Mouse (Mus musculus) heart, embryonic 10.5 days (tissue): ENCODE results near the gene Zpbp2. TPM values are rescaled to one million over a fixed set of nuclear protein-coding genes. Genes with fewer than 3 reads are reported as not detected.

Experiments used
- DNase-seq: peaks from one replicate; pipeline ENCODE4 v3.0.0-alpha.2; 2017; ENCODE audit warnings: low spot score
- H3K27ac ChIP-seq: fragments of 300-500 bp; sonication (generic); 2 replicates; pipeline ENCODE4 v1.5.1; 2016; ENCODE audit warnings: mild to moderate bottlenecking
- H3K27me3 ChIP-seq: fragments of 300-500 bp; sonication (generic); 2 replicates; pipeline ENCODE4 v1.6.1; 2016; ENCODE audit warnings: mild to moderate bottlenecking; ENCODE audit not compliant: poor library complexity, insufficient read depth, severe bottlenecking
- H3K36me3 ChIP-seq: fragments of 300-500 bp; sonication (generic); 2 replicates; pipeline ENCODE4 v1.6.1; 2016; ENCODE audit warnings: mild to moderate bottlenecking, moderate library complexity
- H3K4me1 ChIP-seq: fragments of 300-500 bp; sonication (generic); 2 replicates; pipeline ENCODE4 v1.6.1; 2016; ENCODE audit warnings: mild to moderate bottlenecking
- H3K4me3 ChIP-seq: fragments of 300-500 bp; sonication (generic); 2 replicates; pipeline ENCODE4 v1.5.1; 2016; ENCODE audit warnings: mild to moderate bottlenecking, moderate library complexity
- H3K9me3 ChIP-seq: fragments of 300-500 bp; sonication (generic); 2 replicates; pipeline ENCODE4 v1.6.1; 2016; ENCODE audit warnings: mild to moderate bottlenecking, moderate library complexity
- WGBS: fragments of 180-500 bp; shearing (Covaris S2); methylation state at CpG from one replicate; pipeline ENCODE4 v1.1.7; 2016; 5-methylcytosine and 5-hydroxymethylcytosine counted together
- polyA plus RNA-seq: library from polyadenylated mRNA; unstranded; fragments of >200 nt; fragmentation: Nextera tagmentation; extraction: Ambion mirVana; gene quantifications from 2 replicates; pipeline ENCODE4 v1.2.1, GENCODE M21; 2016

Zpbp2 gene
- polyA plus RNA-seq, 1 experiment from 2014 or later = 0.21 TPM

DNA sequence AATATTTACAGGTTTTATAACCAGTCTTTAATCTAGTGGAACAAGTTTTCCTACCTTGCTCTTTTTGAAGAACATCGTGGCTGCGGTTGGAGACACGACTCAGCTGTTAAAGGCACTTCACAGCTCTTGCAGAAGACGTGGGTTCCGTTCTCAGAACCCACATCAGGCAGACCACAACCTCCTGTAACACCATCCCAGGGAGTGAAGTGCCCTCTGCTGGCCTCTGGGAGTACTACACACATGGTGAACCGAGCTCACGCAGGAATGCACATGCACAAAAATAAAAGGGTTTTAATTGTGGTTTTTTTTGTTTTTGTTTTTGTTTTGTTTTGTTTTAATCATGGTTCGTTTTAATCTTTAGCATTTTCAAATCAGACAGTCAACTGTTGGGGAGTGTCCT is 17.4 kb downstream of the Zpbp2 start:
- Histone ChIP-seq H3K36me3 (no peaks in the 10 kb centered on the region), H3K9me3 (no peaks in the 10 kb centered on the region), H3K27me3 (no peaks in the 10 kb centered on the region), H3K4me1 (no peaks in the 10 kb centered on the region), H3K4me3 (no peak overlapping the region), H3K27ac (no peak overlapping the region)
- 84% methylated on average over 8 of the region's 8 CpGs for WGBS
- DNase-seq = no peak

DNA sequence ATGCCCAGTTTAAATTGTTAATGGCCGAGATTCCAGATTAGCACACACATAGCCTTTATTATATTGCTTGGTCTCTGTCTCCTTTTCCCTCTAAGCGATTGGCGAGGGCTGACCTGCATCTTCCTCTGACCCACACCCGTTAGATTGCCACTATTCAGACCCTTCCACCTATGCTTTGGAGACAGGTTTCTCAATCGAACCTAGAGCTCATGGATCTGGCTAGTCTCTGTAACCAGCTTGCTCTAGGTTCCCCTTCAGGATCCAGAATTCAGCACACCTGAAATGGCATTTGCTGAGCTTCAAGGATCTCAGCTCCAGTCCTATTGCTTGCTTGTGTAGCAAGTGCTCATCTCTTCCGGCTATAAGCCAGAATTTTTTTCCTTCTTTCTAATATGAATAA is 18.6 kb downstream of the Zpbp2 start:
- WGBS = 73% methylated on average over 6 of the region's 6 CpGs
- no peaks in the 10 kb centered on the region for H3K27me3 ChIP-seq
- H3K9me3 ChIP-seq = no peaks in the 10 kb centered on the region
- H3K27ac ChIP-seq = no peak overlapping the region
- H3K4me1 ChIP-seq = no peaks in the 10 kb centered on the region
- no peak for DNase-seq
- H3K4me3 ChIP-seq = no peak overlapping the region
- H3K36me3 ChIP-seq = no peaks in the 10 kb centered on the region

DNA sequence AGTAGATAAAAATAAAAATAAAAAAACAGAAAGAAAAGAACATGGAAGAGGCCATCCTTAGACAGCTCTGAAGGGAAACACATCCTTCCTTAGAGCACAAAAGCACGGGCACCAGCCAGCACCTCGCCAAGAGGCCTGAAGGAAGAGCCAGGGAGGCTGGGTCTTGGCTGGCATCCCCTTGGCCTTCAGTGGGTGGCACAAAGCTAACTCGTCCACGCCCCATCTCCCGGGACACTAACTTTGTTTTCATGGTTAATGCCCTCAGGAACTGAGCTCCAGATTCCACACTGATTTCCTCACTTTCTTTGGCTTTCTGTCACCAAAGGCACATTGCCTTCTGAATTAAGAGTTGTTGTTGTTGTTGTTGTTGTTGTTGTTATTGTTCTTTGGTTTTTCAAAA is 26.9 kb downstream of the Zpbp2 start:
- Histone ChIP-seq H3K36me3 (peaks cover 30% of the 10 kb centered on the region), H3K4me3 (no peak overlapping the region), H3K9me3 (no peaks in the 10 kb centered on the region), H3K4me1 (peaks cover 33% of the 10 kb centered on the region), H3K27me3 (no peaks in the 10 kb centered on the region), H3K27ac (no peak overlapping the region)
- WGBS = 84% methylated on average over 5 of the region's 5 CpGs
- no peak for DNase-seq

DNA sequence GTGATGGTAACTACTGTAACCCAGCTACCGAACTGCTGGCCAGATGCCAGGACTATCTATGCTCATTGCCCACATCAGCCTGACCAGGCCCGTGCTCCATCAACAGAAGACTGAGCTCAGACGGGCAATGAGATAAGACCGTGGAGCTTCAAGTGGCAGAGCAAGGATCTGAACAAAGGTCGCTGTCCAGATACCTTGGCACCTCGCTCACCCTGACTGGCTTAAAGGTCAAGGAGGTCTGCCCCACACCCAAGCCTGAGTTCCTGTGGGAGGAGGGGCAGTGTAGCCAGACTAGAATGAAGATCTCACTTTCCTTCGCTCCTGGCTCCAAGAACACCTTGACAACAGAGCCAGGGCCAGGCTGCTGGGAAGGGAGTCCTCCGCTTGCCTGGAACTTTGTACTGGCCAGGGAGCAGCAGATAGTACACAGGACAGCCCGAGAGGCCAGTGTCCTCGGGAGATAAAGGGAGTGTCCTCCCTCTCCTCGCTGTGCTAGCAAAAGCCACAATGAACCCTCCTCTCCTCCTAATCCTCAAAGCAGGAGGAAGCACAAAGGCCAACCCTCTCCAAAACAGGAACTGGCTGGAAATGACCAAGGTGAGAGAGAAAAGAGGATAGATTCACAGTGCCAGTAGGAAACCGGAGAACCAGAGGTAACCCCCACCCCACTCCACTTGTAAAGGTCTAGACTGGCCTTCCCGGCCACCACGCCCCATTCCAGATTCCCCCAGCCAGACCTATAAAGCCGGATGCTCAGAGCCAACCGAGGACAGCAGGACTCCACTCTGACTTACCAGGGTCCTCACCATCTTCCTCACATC is 29.6 kb downstream of the Zpbp2 start:
- peaks cover 44% of the 10 kb centered on the region for H3K36me3 ChIP-seq
- 37% methylated on average over 16 of the region's 16 CpGs for WGBS
- H3K27ac ChIP-seq = peak overlapping the region; percentile 81
- no peaks in the 10 kb centered on the region for H3K27me3 ChIP-seq
- H3K4me3 ChIP-seq = peak overlapping the region; percentile 34
- H3K9me3 ChIP-seq = no peaks in the 10 kb centered on the region
- H3K4me1 ChIP-seq = peaks cover 59% of the 10 kb centered on the region
- peak; percentile 85 for DNase-seq

DNA sequence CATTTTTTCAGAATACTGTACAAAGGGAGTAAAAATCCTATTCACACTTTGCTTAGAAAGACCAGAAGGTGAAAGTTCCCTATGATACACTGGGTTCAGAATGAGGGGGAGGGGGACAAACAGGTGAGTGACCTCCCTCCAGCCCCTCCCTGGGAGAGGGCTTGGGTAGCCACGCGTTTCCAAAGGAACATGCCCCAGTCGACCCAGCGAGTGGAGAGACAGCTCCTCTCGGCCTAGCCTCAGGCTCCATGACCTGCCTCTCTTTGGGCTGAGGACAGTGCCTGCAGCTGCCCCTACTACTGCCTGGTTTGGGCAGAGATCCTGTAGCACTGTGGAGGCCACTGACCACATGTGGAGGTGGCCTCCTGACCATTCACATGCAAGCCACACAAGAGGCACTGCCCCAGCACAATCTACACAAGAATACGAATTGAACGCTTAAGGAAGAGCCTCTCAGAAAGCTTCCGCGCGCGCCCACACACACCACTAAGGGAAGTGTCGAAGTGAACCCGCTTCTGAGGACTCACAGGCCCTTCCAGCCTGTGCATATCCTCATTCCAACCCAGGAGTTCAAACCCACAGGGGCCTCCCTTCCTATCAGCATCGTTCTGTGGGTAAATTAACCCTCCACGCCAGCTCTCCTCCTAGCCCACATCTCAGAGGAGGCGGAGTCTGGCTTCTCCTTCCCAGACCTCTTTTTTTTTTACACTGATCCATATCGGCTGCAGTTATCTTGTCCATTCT is 30.6 kb downstream of the Zpbp2 start:
- Histone ChIP-seq H3K9me3 (no peaks in the 10 kb centered on the region), H3K4me3 (no peak overlapping the region), H3K36me3 (peaks cover 44% of the 10 kb centered on the region), H3K4me1 (peaks cover 68% of the 10 kb centered on the region), H3K27me3 (no peaks in the 10 kb centered on the region), H3K27ac (peak overlapping the region; percentile 81; the same call in 1 of the 2 replicates)
- WGBS = 56% methylated on average over 17 of the region's 17 CpGs
- no peak for DNase-seq

DNA sequence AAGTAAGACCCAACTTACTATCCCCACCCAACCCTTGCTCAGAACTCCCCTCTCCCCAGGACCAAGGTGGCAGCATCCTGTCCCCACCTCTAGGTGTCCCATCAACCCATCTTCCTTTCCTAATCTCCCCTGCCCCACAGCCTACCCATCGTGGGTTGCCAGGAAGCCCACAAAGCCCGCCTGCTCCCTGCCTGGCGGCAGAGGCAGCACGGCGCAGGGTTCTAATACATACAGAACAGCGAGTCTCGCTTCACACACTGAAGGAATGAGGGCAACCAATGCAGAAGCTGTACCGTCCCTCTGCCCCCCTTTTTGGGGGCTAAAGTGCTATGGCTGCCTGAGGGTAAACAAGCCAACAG is 31.1 kb downstream of the Zpbp2 start:
- H3K27me3 ChIP-seq = no peaks in the 10 kb centered on the region
- peaks cover 44% of the 10 kb centered on the region for H3K36me3 ChIP-seq
- DNase-seq = no peak
- peak overlapping the region; percentile 81 for H3K27ac ChIP-seq
- H3K9me3 ChIP-seq = no peaks in the 10 kb centered on the region
- H3K4me3 ChIP-seq = peak overlapping the region; percentile 19
- WGBS = 78% methylated on average over 8 of the region's 8 CpGs
- peaks cover 70% of the 10 kb centered on the region for H3K4me1 ChIP-seq

DNA sequence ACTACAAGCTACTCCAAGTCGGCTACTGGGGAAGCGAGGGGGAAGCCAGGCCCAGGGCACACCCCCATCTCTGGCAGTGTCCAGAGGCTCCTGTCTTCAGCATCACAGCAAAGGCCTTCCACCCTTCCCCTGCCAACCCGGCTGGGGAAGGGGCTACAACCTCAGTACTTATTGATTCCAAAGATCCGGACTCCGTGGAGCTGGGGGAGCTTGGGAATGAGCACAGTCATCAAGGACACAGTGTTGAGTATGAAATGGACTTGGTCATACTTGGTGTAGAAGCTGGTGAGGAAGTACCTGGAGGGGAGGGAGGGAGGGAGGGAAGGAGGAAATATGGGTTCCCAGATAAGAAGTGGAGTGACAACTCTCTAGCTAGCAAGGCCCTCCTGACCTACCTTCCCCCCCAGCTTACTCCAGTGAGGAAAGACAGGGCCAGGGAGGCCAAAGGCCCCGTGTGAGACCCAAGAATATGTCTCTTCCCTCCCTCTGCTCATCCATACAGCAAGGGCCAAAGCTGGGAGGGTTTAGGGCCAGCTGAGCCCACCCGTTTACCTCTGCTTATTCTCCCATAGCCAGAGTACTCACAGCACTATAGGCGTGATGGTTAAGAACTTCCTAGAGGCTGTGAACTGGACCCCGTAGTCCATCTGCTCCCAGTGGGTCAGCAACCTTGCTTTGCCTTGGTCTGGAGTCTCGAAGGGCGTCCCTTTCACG is 31.8 kb downstream of the Zpbp2 start:
- H3K27ac ChIP-seq = peak overlapping the region; percentile 81
- H3K27me3 ChIP-seq = no peaks in the 10 kb centered on the region
- H3K4me1 ChIP-seq = peaks cover 77% of the 10 kb centered on the region
- peaks cover 44% of the 10 kb centered on the region for H3K36me3 ChIP-seq
- peak overlapping the region; percentile 19 for H3K4me3 ChIP-seq
- WGBS = 76% methylated on average over 12 of the region's 12 CpGs
- DNase-seq = peak; percentile 85
- H3K9me3 ChIP-seq = no peaks in the 10 kb centered on the region

DNA sequence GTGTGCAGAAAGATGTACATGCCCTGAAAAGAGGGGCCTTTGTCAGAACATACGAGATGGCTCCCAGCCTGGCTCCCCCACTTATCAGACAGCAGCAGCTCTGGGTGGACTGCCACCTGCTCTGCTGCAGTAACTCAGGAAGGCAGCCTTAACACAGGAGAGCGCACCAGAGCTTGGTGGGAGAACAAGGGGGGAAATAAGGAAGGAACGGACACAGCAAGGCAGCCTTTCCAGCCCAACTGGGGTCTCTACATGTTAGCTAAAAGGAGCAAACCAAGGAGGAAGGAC is 32.3 kb downstream of the Zpbp2 start:
- peaks cover 44% of the 10 kb centered on the region for H3K36me3 ChIP-seq
- H3K27me3 ChIP-seq = no peaks in the 10 kb centered on the region
- peak overlapping the region; percentile 18; the same call in 1 of the 2 replicates for H3K4me3 ChIP-seq
- DNase-seq = peak; percentile 90
- WGBS = 74% methylated on average over 3 of the region's 3 CpGs
- H3K9me3 ChIP-seq = no peaks in the 10 kb centered on the region
- peak overlapping the region; percentile 78 for H3K27ac ChIP-seq
- peaks cover 82% of the 10 kb centered on the region for H3K4me1 ChIP-seq

DNA sequence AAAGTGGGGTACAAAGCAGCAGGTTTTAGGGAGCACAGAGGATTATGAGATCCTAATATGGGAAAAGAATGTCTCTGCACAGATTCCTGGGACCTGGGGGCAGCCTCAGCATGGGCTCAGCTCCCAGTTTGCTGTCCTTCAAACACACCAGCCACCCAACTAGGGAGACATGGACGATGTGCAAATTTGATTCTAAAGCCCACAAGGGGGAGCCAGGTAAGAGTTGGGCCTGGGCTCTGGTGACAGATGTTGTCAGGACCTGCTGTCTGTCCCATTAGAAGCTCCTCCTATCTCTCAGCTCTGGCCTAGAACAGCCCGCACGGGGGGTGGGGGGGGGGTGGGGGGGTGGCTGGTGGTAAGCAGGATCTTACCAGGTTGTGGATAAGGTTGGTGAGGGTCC is 32.7 kb downstream of the Zpbp2 start:
- Histone ChIP-seq H3K27me3 (no peaks in the 10 kb centered on the region), H3K4me3 (0 out of 2 replicates have a peak overlapping the region, but pooled peaks have one; percentile 18), H3K4me1 (peaks cover 86% of the 10 kb centered on the region), H3K9me3 (no peaks in the 10 kb centered on the region), H3K36me3 (peaks cover 44% of the 10 kb centered on the region), H3K27ac (peak overlapping the region; percentile 78)
- no peak for DNase-seq
- 22% methylated on average over 3 of the region's 3 CpGs for WGBS

DNA sequence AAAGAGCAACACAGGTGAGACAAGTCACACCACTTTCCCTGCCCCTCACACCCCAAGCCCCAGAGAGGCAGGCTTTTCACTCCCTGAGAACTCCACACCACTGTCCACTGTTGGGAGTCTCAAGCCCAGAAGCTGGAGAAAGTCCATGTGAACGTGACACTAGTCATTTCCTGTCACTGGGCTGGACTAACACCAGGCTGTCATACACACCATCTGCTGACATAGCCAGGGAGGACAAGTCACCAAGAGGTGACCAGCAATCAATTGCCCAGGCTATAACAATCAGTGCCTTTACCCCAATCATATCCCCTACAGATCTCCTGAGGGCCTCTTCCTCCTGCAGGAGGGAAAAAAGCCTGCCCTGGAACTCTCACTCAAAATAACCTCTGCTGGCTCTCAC is 33.2 kb downstream of the Zpbp2 start:
- Histone ChIP-seq H3K4me1 (peaks cover 92% of the 10 kb centered on the region), H3K36me3 (peaks cover 44% of the 10 kb centered on the region), H3K9me3 (no peaks in the 10 kb centered on the region), H3K27me3 (no peaks in the 10 kb centered on the region), H3K27ac (peak overlapping the region; percentile 78; the same call in 1 of the 2 replicates), H3K4me3 (no peak overlapping the region)
- no peak for DNase-seq
- WGBS = 55% methylated on average over 1 of the region's 1 CpGs

DNA sequence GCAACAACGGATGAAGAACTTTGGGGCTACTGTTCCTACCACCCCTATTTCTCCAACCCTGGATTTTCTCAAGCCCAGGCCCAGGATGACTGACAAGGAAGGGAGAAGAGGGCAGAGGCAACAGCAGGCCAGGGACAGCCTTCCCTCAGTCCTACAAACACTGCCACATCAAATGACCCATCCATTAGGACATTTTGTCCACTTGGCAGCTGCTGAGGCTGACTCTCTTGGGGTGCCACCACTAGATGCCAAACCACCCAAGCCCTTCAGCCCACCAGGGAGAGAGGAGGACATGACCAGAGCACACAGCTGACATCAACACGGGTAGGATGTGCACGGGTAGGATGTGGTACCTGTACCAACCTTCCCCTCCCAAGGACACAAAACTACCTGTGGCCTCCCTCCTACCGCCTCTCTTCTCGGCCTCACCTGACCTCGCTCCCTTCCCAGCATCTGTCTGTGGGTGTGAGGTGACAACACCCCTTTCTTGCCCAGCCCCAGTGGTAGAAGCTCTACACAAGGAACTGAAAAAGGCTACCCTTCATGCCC is 33.8 kb downstream of the Zpbp2 start:
- Histone ChIP-seq H3K36me3 (peaks cover 39% of the 10 kb centered on the region), H3K27me3 (no peaks in the 10 kb centered on the region), H3K9me3 (no peaks in the 10 kb centered on the region), H3K27ac (peak overlapping the region; percentile 78; the same call in 1 of the 2 replicates), H3K4me1 (peaks cover 95% of the 10 kb centered on the region), H3K4me3 (peak overlapping the region; percentile 97; the same call in 1 of the 2 replicates)
- whole genome bisulfite sequencing = 90% methylated on average over 6 of the region's 6 CpGs
- no peak for DNase-seq

DNA sequence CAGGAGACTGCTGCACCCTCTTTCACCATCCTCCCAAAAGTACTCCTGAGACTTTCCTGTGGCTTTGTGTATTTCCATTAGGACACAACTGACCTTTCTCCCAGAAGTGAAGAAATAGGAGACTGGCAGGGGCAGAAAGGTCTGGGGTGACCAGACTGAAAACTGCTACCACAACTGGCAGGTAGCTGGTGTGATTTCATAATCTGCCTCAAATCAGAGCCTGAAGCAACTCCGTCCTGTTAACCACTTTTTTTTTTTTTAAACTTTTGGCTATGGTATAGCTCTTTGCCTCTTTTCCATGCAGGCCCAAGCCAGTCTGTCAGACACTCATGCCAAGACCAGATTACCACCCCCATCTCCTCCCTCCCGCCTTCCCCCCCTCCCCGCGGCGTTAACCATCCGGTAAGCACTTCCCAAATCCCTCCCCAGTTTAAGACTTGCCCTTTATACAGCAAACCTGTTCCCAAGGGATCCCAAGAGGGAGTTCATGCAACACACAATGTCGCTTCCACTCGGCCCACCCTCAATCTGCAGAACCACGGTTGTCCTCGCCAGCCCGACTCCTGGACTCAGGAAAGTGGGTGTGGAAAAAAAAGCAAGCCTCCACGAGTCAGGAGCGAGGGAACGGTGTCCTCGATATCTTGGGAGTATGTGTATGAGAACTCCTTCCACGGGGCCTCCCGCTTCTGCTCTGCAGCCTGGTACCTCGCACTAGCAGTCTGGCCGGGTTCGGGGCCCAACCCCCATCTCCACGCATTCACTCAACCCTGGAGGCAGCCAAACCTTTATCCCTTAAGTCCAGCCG is 35.4 kb downstream of the Zpbp2 start:
- H3K4me1 ChIP-seq = peaks cover 82% of the 10 kb centered on the region
- no peak for DNase-seq

More for the DNA sequence above, 35.4 kb downstream of the Zpbp2 start:
- Histone ChIP-seq H3K27me3 (no peaks in the 10 kb centered on the region), H3K27ac (peak overlapping the region; percentile 95), H3K4me3 (peak overlapping the region; percentile 97), H3K9me3 (no peaks in the 10 kb centered on the region), H3K36me3 (peaks cover 29% of the 10 kb centered on the region)
- 2% methylated on average over 22 of the region's 22 CpGs for WGBS
